Mouse (Mus musculus) stomach, postnatal 0 days (tissue): ENCODE measurements at regions not wholly inside any gene's neighbourhood (a gene's known extent, or its start where the extent isn't known, plus 50 kb on each side); places are given as distances from the start of the nearest gene placed in this dataset.

Experiments used
- ATAC-seq: fragments of 200-750 bp; cut with Nextera tagmentation; 2 replicates; pipeline ENCODE4 v1.8.0; 2017; ENCODE audit not compliant: low FRiP score, low TSS enrichment
- DNase-seq: peaks from one replicate; pipeline ENCODE4 v3.0.0-alpha.2; 2016; ENCODE audit warnings: low spot score
- H3K27ac ChIP-seq: fragments of 300-500 bp; sonication (generic); replicated peaks from 2 replicates; pipeline ENCODE4 v1.5.1; 2014; ENCODE audit warnings: mild to moderate bottlenecking, control low read depth
- H3K27me3 ChIP-seq: fragments of 300-500 bp; sonication (generic); 2 replicates; pipeline ENCODE4 v1.6.1; 2014; ENCODE audit warnings: low read length; ENCODE audit not compliant: control insufficient read depth, insufficient read depth
- H3K36me3 ChIP-seq: fragments of 300-500 bp; sonication (generic); 2 replicates; pipeline ENCODE4 v1.6.1; 2014; ENCODE audit warnings: low read length, mixed read lengths; ENCODE audit not compliant: control insufficient read depth, insufficient read depth
- H3K4me1 ChIP-seq: fragments of 300-500 bp; sonication (generic); replicated peaks from 2 replicates; pipeline ENCODE4 v1.6.1; 2014; ENCODE audit warnings: antibody characterized with exemption; ENCODE audit not compliant: control insufficient read depth, insufficient read depth
- H3K4me2 ChIP-seq: fragments of 300-500 bp; sonication (generic); replicated peaks from 2 replicates; pipeline ENCODE4 v1.6.1; 2014; ENCODE audit warnings: low read depth, mild to moderate bottlenecking, control low read depth, moderate library complexity
- H3K4me3 ChIP-seq: fragments of 300-500 bp; sonication (generic); 2 replicates; pipeline ENCODE4 v1.5.1; 2014; ENCODE audit warnings: low read depth, low read length, control low read depth
- H3K9ac ChIP-seq: fragments of 300-500 bp; sonication (generic); 2 replicates; pipeline ENCODE4 v1.6.1; 2014; ENCODE audit warnings: mild to moderate bottlenecking, low read length, control low read depth, mixed read lengths
- H3K9me3 ChIP-seq: fragments of 300-500 bp; sonication (generic); 2 replicates; pipeline ENCODE4 v1.6.1; 2016; ENCODE audit warnings: low read length; ENCODE audit not compliant: control insufficient read depth
- CTCF ChIP-seq: IDR thresholded peaks from 2 replicates; pipeline ENCODE4 v1.5.1; 2016; ENCODE audit warnings: antibody characterized with exemption, low read depth, mild to moderate bottlenecking, moderate library complexity
- EP300 ChIP-seq: optimal IDR thresholded peaks from 2 replicates; pipeline ENCODE3; 2016; ENCODE audit warnings: antibody characterized with exemption
- WGBS: fragments of 180-500 bp; shearing (Covaris S2); extraction: QIAGEN DNeasy Blood & Tissue Kit; methylation state at CpG from one replicate; pipeline ENCODE4 v1.1.7; 2014; 5-methylcytosine and 5-hydroxymethylcytosine counted together

DNA sequence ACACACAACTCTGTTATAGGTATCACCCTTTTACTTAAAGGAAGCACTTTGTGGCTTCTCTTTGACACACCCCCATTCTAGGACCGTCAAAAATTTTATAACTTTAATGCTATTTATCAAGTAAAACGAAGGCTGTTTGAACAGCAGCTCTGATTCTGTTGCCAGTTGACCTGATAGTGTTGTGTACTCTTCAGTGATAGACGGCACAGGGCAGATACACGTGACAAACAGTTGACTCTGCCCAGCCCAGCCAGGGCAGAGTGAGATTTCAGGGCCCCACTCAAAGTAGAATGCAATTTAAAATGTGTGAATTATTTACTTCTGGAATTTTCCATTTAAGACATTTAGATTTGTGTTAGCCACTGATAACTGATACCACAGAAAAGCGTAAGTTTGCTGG lies 55.1 kb upstream of the Plxnc1 start:
- H3K4me2 ChIP-seq = no peak overlapping the region
- H3K27ac ChIP-seq = no peak overlapping the region
- H3K9me3 ChIP-seq = no peaks in the 10 kb centered on the region
- ATAC-seq (peak; percentile 85; the same call in 1 of the 2 replicates), DNase-seq (peak; percentile 60)
- WGBS = 47% methylated on average over 5 of the region's 5 CpGs
- no peaks in the 10 kb centered on the region; the same call in 1 of the 2 replicates for H3K4me1 ChIP-seq
- H3K4me3 ChIP-seq = no peak overlapping the region
- no peak overlapping the region for H3K9ac ChIP-seq
- no peaks in the 10 kb centered on the region for H3K27me3 ChIP-seq
- no peak for TF ChIP-seq CTCF
- TF ChIP-seq EP300 = no peak
- H3K36me3 ChIP-seq = no peaks in the 10 kb centered on the region
